Mouse (Mus musculus) midbrain, embryonic 16.5 days (tissue): ENCODE results near the gene H2-DMb2. TPM values are rescaled to one million over a fixed set of nuclear protein-coding genes. Genes with fewer than 3 reads are reported as not detected.

ENCODE experiments used
- ATAC-seq: fragments of 200-750 bp; cut with Nextera tagmentation; 2 replicates; pipeline ENCODE4 v1.8.0; 2017; ENCODE audit warnings: moderate TSS enrichment
- H3K27ac ChIP-seq: fragments of 300-500 bp; sonication (generic); 2 replicates; pipeline ENCODE4 v1.5.1; 2014; ENCODE audit warnings: mild to moderate bottlenecking, low read length, mixed read lengths
- H3K27me3 ChIP-seq: fragments of 300-500 bp; sonication (generic); 2 replicates; pipeline ENCODE4 v1.6.1; 2014; ENCODE audit warnings: low read depth, low read length, mixed read lengths; ENCODE audit not compliant: control insufficient read depth, insufficient read depth
- H3K36me3 ChIP-seq: fragments of 300-500 bp; sonication (generic); 2 replicates; pipeline ENCODE4 v1.6.1; 2014; ENCODE audit warnings: mild to moderate bottlenecking, low read length, moderate library complexity, mixed read lengths; ENCODE audit not compliant: control insufficient read depth, insufficient read depth
- H3K4me1 ChIP-seq: fragments of 300-500 bp; sonication (generic); 2 replicates; pipeline ENCODE4 v1.6.1; 2014; ENCODE audit warnings: mild to moderate bottlenecking, low read length, mixed read lengths; ENCODE audit not compliant: control insufficient read depth, insufficient read depth
- H3K4me2 ChIP-seq: fragments of 300-500 bp; sonication (generic); 2 replicates; pipeline ENCODE4 v1.6.1; 2014; ENCODE audit warnings: mild to moderate bottlenecking, low read length, mixed read lengths
- H3K4me3 ChIP-seq: fragments of 300-500 bp; sonication (generic); 2 replicates; pipeline ENCODE4 v1.5.1; 2014; ENCODE audit warnings: low read depth, mild to moderate bottlenecking, low read length, moderate library complexity, mixed read lengths
- H3K9ac ChIP-seq: fragments of 300-500 bp; sonication (generic); 2 replicates; pipeline ENCODE4 v1.6.1; 2014; ENCODE audit warnings: low read depth, low read length, mixed read lengths
- H3K9me3 ChIP-seq: fragments of 300-500 bp; sonication (generic); replicated peaks from 2 replicates; pipeline ENCODE4 v1.6.1; 2014; ENCODE audit warnings: mild to moderate bottlenecking, low read length, mixed read lengths; ENCODE audit not compliant: control insufficient read depth, poor library complexity, severe bottlenecking
- WGBS: fragments of 180-500 bp; shearing (Covaris S2); extraction: QIAGEN DNeasy Blood & Tissue Kit; methylation state at CpG from one replicate; pipeline ENCODE4 v1.1.7; 2014; 5-methylcytosine and 5-hydroxymethylcytosine counted together
- polyA plus RNA-seq: library from polyadenylated mRNA; unstranded; fragments of >200 nt; fragmentation: Nextera tagmentation; extraction: Ambion mirVana; gene quantifications from 2 replicates; pipeline ENCODE4 v1.2.1, GENCODE M21; 2015

Gene H2-DMb2
- 0.49 and 0.53 TPM in 2 replicates for polyA plus RNA-seq

- H3K27ac ChIP-seq = no peak within 1 kb of the TSS
- 30% methylated on average over 7 of the region's 7 CpGs for WGBS
- ATAC-seq = no peak
- no peak within 1 kb of the TSS for H3K4me2 ChIP-seq
- H3K4me3 ChIP-seq = no peak within 1 kb of the TSS
- no peaks in the 10 kb centered on the region for H3K36me3 ChIP-seq
- H3K9me3 ChIP-seq = no peaks in the 10 kb centered on the region
- no peak within 1 kb of the TSS for H3K9ac ChIP-seq
- peaks cover 33% of the 10 kb centered on the region for H3K27me3 ChIP-seq
- H3K4me1 ChIP-seq = peaks cover 6% of the 10 kb centered on the region; the same call in 1 of the 2 replicates
These were observed at the start of gene H2-DMb2 for GRCm38 (mm10) chr17:34143033-34143432. Gene H2-DMb2, plus strand, starts transcription at chr17:34143307.

DNA sequence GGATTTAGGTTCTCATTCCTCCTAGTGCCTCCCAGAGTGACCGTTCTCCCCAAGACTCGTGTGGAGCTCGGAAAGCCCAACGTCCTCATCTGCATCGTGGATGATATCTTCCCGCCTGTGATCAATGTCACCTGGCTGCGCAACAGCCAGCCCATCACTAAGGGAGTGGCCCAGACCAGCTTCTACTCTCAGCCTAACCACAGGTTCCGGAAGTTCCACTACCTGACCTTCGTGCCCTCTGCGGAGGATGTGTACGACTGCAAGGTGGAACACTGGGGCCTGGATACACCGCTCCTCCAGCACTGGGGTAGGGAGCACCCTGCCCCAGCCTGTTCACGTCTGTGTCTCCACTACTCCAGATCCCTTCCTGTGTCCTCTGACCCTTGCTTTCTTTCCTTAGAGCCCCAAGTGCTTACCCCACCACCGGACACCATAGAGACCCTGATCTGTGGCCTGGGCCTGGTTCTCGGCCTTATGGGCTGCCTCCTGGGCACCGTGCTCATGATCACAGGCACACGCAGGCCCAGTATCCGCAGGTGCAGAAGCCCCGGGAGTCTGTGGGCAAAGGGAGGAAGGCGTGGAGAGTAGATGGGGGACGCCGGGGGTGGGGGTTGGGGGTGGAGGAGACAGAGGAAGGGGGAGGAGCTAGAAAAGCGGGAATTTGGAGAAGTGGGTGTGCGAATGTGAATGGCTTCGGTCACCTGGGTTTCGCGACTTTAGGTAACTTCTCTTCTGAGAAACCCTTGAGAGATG, 48.6 kb upstream of the H2-DMb2 start:
- H3K36me3 ChIP-seq = no peaks in the 10 kb centered on the region
- H3K4me1 ChIP-seq = no peaks in the 10 kb centered on the region
- H3K4me3 ChIP-seq = no peak overlapping the region
- no peaks in the 10 kb centered on the region for H3K9me3 ChIP-seq
- no peaks in the 10 kb centered on the region for H3K27me3 ChIP-seq
- no peak overlapping the region for H3K4me2 ChIP-seq
- no peak for ATAC-seq
- no peak overlapping the region for H3K27ac ChIP-seq
- WGBS = 87% methylated on average over 27 of the region's 27 CpGs
- H3K9ac ChIP-seq = no peak overlapping the region

- Histone ChIP-seq H3K27ac (no peak overlapping the region), H3K9me3 (no peaks in the 10 kb centered on the region), H3K9ac (no peak overlapping the region), H3K4me2 (no peak overlapping the region), H3K36me3 (no peaks in the 10 kb centered on the region), H3K4me3 (no peak overlapping the region), H3K4me1 (0 out of 2 replicates have a peak, but pooled peaks cover under 1% of the 10 kb centered on the region), H3K27me3 (no peaks in the 10 kb centered on the region)
- 68% methylated on average over 3 of the region's 3 CpGs for WGBS
- no peak for ATAC-seq
These were observed 46.6 kb upstream of the H2-DMb2 start for GRCm38 (mm10) chr17:34096497-34097010.

DNA sequence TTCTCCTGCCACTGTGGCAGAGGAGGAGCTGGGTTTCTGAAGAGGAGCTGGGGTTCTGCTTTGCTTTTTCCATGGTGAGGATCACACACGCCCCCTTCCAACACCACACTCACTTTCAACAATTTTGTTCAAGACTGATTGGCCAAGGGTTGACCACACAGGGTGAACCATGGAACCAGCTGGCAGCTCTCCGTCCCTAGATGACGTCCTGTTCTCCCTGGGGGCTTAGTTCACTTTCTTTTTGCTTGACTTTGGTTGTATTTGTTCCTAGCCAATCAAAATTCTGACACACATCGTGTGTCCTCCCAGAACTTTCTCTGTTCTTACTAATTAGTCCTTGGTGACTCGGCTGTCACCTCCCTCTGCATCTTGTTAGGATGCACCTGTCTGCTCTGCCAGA, 45.8 kb upstream of the H2-DMb2 start:
- WGBS = 77% methylated on average over 5 of the region's 5 CpGs
- H3K9ac ChIP-seq = no peak overlapping the region
- 0 out of 2 replicates have a peak, but pooled peaks cover 3% of the 10 kb centered on the region for H3K4me1 ChIP-seq
- no peak for ATAC-seq
- H3K9me3 ChIP-seq = no peaks in the 10 kb centered on the region
- no peak overlapping the region for H3K27ac ChIP-seq
- H3K4me2 ChIP-seq = no peak overlapping the region
- H3K4me3 ChIP-seq = no peak overlapping the region
- H3K36me3 ChIP-seq = no peaks in the 10 kb centered on the region
- no peaks in the 10 kb centered on the region for H3K27me3 ChIP-seq

DNA sequence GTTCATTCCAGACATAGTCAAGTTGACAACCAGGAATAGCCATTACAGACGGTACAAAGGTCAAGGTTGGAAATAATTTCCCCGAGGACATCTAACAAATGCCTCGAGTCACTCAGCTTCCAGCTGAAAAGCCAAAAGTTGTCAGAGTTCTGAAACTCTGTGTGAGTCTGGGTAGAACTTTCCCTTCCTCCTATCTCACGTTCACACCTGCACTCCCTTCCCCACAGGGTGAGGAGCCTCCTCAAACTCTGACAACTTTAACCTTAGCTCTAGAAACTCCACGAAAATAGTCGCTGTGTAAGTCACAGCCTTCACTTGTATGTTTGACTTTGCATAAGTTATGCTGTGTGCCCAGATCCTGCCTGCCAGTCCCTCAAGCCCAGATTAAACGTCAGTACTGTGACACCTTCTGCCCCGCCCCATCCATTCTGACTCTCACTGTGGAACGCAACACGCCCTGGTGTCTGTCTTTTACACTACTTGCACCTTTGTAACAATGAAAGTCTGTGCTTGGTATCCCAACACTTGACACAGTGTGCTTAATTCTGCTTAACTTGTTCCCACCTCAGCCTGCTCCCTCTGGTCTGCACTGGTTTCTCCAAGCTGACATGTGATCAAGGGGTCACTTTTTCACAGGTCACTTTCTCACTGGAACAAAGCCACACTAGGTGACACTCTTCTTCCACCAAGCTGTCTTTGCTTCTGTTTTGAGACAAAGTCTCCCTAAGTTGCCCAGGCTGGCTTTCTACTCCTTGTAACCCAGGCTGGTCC, 44.2 kb upstream of the H2-DMb2 start:
- H3K9ac ChIP-seq = no peak overlapping the region
- H3K27ac ChIP-seq = no peak overlapping the region
- H3K36me3 ChIP-seq = no peaks in the 10 kb centered on the region
- H3K9me3 ChIP-seq = no peaks in the 10 kb centered on the region
- 67% methylated on average over 10 of the region's 10 CpGs for WGBS
- 0 out of 2 replicates have a peak, but pooled peaks cover 3% of the 10 kb centered on the region for H3K4me1 ChIP-seq
- H3K4me3 ChIP-seq = no peak overlapping the region
- H3K27me3 ChIP-seq = no peaks in the 10 kb centered on the region
- H3K4me2 ChIP-seq = no peak overlapping the region
- no peak for ATAC-seq

- no peaks in the 10 kb centered on the region for H3K36me3 ChIP-seq
- no peak overlapping the region for H3K4me3 ChIP-seq
- no peak for ATAC-seq
- H3K27me3 ChIP-seq = no peaks in the 10 kb centered on the region
- 53% methylated on average over 5 of the region's 5 CpGs for WGBS
- H3K4me1 ChIP-seq = 0 out of 2 replicates have a peak, but pooled peaks cover 3% of the 10 kb centered on the region
- H3K4me2 ChIP-seq = no peak overlapping the region
- H3K27ac ChIP-seq = no peak overlapping the region
- no peaks in the 10 kb centered on the region for H3K9me3 ChIP-seq
- H3K9ac ChIP-seq = no peak overlapping the region
These were observed 43.6 kb upstream of the H2-DMb2 start for GRCm38 (mm10) chr17:34099531-34099930.

GRCm38 (mm10) chr17:34101185-34101584, 41.9 kb upstream of the H2-DMb2 start:
- H3K9me3 ChIP-seq = no peaks in the 10 kb centered on the region
- H3K4me2 ChIP-seq = no peak overlapping the region
- H3K36me3 ChIP-seq = no peaks in the 10 kb centered on the region
- H3K27me3 ChIP-seq = no peaks in the 10 kb centered on the region
- 30% methylated on average over 5 of the region's 5 CpGs for WGBS
- no peak overlapping the region for H3K4me3 ChIP-seq
- 0 out of 2 replicates have a peak, but pooled peaks cover 3% of the 10 kb centered on the region for H3K4me1 ChIP-seq
- H3K9ac ChIP-seq = no peak overlapping the region
- no peak overlapping the region for H3K27ac ChIP-seq
- ATAC-seq = peak; percentile 28; the same call in 1 of the 2 replicates

GRCm38 (mm10) chr17:34101604-34102032, 41.5 kb upstream of the H2-DMb2 start:
- Histone ChIP-seq H3K27me3 (no peaks in the 10 kb centered on the region), H3K4me2 (peak overlapping the region; percentile 51), H3K4me1 (0 out of 2 replicates have a peak, but pooled peaks cover 3% of the 10 kb centered on the region), H3K9me3 (no peaks in the 10 kb centered on the region), H3K27ac (no peak overlapping the region), H3K9ac (peak overlapping the region; percentile 48; the same call in 1 of the 2 replicates), H3K36me3 (no peaks in the 10 kb centered on the region), H3K4me3 (0 out of 2 replicates have a peak overlapping the region, but pooled peaks have one; percentile 9)
- peak; percentile 88 for ATAC-seq
- 6% methylated on average over 12 of the region's 12 CpGs for WGBS
